Mouse (Mus musculus): Measurements from ENCODE around the gene Foxj1. TPM values are rescaled to one million over a fixed set of nuclear protein-coding genes. Genes with fewer than 3 reads are reported as not detected.

Foxj1 gene
- polyA plus RNA-seq, 1 experiment from 2014 or later = 22.1 TPM

- peaks cover 56% of the 10 kb centered on the region for H3K27me3 ChIP-seq (ENCODE audit: control insufficient read depth, insufficient read depth, low read depth, low read length)
- no peaks in the 10 kb centered on the region for H3K36me3 ChIP-seq (ENCODE audit: control insufficient read depth, insufficient read depth, low read length)
- peaks cover 9% of the 10 kb centered on the region for H3K4me1 ChIP-seq (replicated peaks; ENCODE audit: control insufficient read depth, insufficient read depth, low read length)
- H3K27ac ChIP-seq (ENCODE audit: low read length) = no peak overlapping the region
- H3K4me2 ChIP-seq (ENCODE audit: low read depth, low read length) = 0 out of 2 replicates have a peak overlapping the region, but pooled peaks have one; percentile 57
- peak overlapping the region; percentile 42; the same call in 1 of the 2 replicates for H3K4me3 ChIP-seq (ENCODE audit: low read length)
- 3% methylated on average over 11 of the region's 11 CpGs for WGBS
- no peaks in the 10 kb centered on the region for H3K9me3 ChIP-seq (ENCODE audit: control insufficient read depth, low read length)
- no peak overlapping the region for H3K9ac ChIP-seq (ENCODE audit: low read length)
- ATAC-seq (ENCODE audit: low read depth) = no peak
Observed at GRCm38 (mm10) chr11:116282089-116282488, 53.1 kb downstream of the Foxj1 start.

GRCm38 (mm10) chr11:116281671-116282070 lies 53.5 kb downstream of the Foxj1 start:
- Histone ChIP-seq H3K36me3 (ENCODE audit: control insufficient read depth, insufficient read depth, low read length) (no peaks in the 10 kb centered on the region), H3K9me3 (ENCODE audit: control insufficient read depth, low read length) (no peaks in the 10 kb centered on the region), H3K4me2 (ENCODE audit: low read depth, low read length) (peak overlapping the region; percentile 57), H3K4me3 (ENCODE audit: low read length) (peak overlapping the region; percentile 42), H3K4me1 (replicated peaks; ENCODE audit: control insufficient read depth, insufficient read depth, low read length) (peaks cover 9% of the 10 kb centered on the region), H3K27me3 (ENCODE audit: control insufficient read depth, insufficient read depth, low read depth, low read length) (peaks cover 56% of the 10 kb centered on the region), H3K9ac (ENCODE audit: low read length) (peak overlapping the region; percentile 42; the same call in 1 of the 2 replicates), H3K27ac (ENCODE audit: low read length) (no peak overlapping the region)
- 3% methylated on average over 18 of the region's 18 CpGs for WGBS
- no peak for ATAC-seq (ENCODE audit: low read depth)

DNA sequence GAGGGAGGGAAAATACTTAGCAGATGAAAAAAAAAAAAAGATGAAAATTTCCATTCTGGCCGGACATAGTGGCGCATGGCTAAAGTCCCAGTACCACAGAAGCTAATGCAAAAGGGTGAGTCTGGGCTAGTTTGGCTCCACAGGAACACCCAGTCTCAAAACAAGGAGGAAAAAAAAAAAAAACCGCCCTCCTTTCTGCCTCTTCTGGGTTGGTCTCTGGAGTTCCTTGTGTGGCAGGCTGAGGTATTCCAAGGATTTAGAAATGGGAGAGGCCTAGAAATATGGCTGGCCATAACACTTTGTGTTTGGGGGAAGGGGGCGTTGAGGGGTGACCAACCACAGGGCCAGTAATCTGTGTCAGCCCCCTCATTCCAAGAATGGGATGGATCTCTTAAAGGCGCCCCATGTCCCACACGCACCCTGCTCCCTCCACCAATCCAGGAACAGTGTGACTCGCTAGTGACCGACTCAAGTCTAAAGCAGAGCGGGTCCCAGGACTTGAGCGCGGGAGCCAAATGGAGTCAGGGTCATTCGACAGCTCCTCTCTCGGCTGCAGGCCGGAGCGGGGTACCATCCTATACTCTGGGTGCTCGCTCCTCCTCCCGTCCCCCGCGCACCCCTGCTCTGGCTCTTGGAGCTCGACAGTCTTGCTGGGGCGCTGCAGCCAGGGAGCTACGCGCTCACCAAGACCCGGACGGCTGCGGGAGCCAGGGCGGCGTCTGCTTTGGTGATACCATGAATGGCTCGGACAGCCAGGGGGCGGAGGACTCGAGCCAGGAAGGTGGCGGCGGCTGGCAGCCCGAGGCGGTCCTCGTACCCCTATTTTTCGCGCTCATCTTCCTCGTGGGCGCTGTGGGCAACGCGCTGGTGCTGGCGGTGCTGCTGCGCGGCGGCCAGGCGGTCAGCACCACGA lies 54.2 kb downstream of the Foxj1 start, which contains the start of gene Galr2:
TSS of gene Galr2 (plus strand) at position 189 of the 913 bp plus-strand sequence.
- 6% methylated on average over 48 of the region's 48 CpGs for WGBS
- Histone ChIP-seq H3K27ac (ENCODE audit: low read length) (no peak within 1 kb of the TSS), H3K9ac (ENCODE audit: low read length) (peak within 1 kb of the TSS; percentile 42), H3K4me3 (ENCODE audit: low read length) (peak within 1 kb of the TSS; percentile 42), H3K9me3 (ENCODE audit: control insufficient read depth, low read length) (no peaks in the 10 kb centered on the region), H3K4me2 (ENCODE audit: low read depth, low read length) (peak within 1 kb of the TSS; percentile 57), H3K27me3 (ENCODE audit: control insufficient read depth, insufficient read depth, low read depth, low read length) (peaks cover 56% of the 10 kb centered on the region), H3K4me1 (replicated peaks; ENCODE audit: control insufficient read depth, insufficient read depth, low read length) (peaks cover 9% of the 10 kb centered on the region), H3K36me3 (ENCODE audit: control insufficient read depth, insufficient read depth, low read length) (no peaks in the 10 kb centered on the region)
- no peak for ATAC-seq (ENCODE audit: low read depth)

Other genes starting within 250 kb of the Foxj1 start
- 95.4 and 98.9 TPM in 2 replicates for gene Wbp2, start 248.4 kb downstream of the Foxj1 start, polyA plus RNA-seq (2015; fragmentation: Nextera tagmentation; extraction: Ambion mirVana)
- gene Trim47, start 208.2 kb downstream of the Foxj1 start, polyA plus RNA-seq (2015; fragmentation: Nextera tagmentation; extraction: Ambion mirVana) = 20.4 and 24.8 TPM in 2 replicates
- 5.1 and 6.4 TPM in 2 replicates for gene Trim65, start 204.3 kb downstream of the Foxj1 start, polyA plus RNA-seq (2015; fragmentation: Nextera tagmentation; extraction: Ambion mirVana)
- gene Mrpl38, start 196.5 kb downstream of the Foxj1 start, polyA plus RNA-seq (2015; fragmentation: Nextera tagmentation; extraction: Ambion mirVana) = 79.3 and 80.6 TPM in 2 replicates
- gene Fbf1, start 167.2 kb downstream of the Foxj1 start, polyA plus RNA-seq (2015; fragmentation: Nextera tagmentation; extraction: Ambion mirVana) = 36.1 and 37.3 TPM in 2 replicates
- 74.9 and 87.3 TPM in 2 replicates for gene Ten1, start 136.5 kb downstream of the Foxj1 start, polyA plus RNA-seq (2015; fragmentation: Nextera tagmentation; extraction: Ambion mirVana)
- 23.6 and 24.3 TPM in 2 replicates for gene Acox1, start 136.4 kb downstream of the Foxj1 start, polyA plus RNA-seq (2015; fragmentation: Nextera tagmentation; extraction: Ambion mirVana)
- gene Evpl, start 97.3 kb downstream of the Foxj1 start, polyA plus RNA-seq (2015; fragmentation: Nextera tagmentation; extraction: Ambion mirVana) = 4.4 and 4.7 TPM in 2 replicates
- 75.3 and 79.2 TPM in 2 replicates for gene Srp68, start 61.2 kb downstream of the Foxj1 start, polyA plus RNA-seq (2015; fragmentation: Nextera tagmentation; extraction: Ambion mirVana)
- gene Galr2, start 54.5 kb downstream of the Foxj1 start, polyA plus RNA-seq (2015; fragmentation: Nextera tagmentation; extraction: Ambion mirVana) = 0.21 and 0.25 TPM in 2 replicates
- gene Exoc7, start 28.2 kb downstream of the Foxj1 start, polyA plus RNA-seq (2015; fragmentation: Nextera tagmentation; extraction: Ambion mirVana) = 62.8 and 68.5 TPM in 2 replicates
- gene Rnf157, start 77.6 kb upstream of the Foxj1 start, polyA plus RNA-seq (2015; fragmentation: Nextera tagmentation; extraction: Ambion mirVana) = 3.5 and 4.0 TPM in 2 replicates
- gene Ubald2, start 98.7 kb upstream of the Foxj1 start, polyA plus RNA-seq (2015; fragmentation: Nextera tagmentation; extraction: Ambion mirVana) = 41.3 and 43.2 TPM in 2 replicates
- 0.26 TPM in 1 of 2 replicates, not detected in the other for gene Qrich2, start 130.8 kb upstream of the Foxj1 start, polyA plus RNA-seq (2015; fragmentation: Nextera tagmentation; extraction: Ambion mirVana)
- gene Prpsap1, start 158.8 kb upstream of the Foxj1 start, polyA plus RNA-seq (2015; fragmentation: Nextera tagmentation; extraction: Ambion mirVana) = 167 and 177 TPM in 2 replicates
- 7.0 and 9.6 TPM in 2 replicates for gene Sphk1, start 195.5 kb upstream of the Foxj1 start, polyA plus RNA-seq (2015; fragmentation: Nextera tagmentation; extraction: Ambion mirVana)
- gene Ube2o, start 246.0 kb upstream of the Foxj1 start, polyA plus RNA-seq (2015; fragmentation: Nextera tagmentation; extraction: Ambion mirVana) = 5.2 and 5.8 TPM in 2 replicates

Measured in lung, embryonic 16.5 days (tissue).